Mouse (Mus musculus) testis, adult 2 months (tissue): ENCODE results near the gene Slc34a1. TPM values are rescaled to one million over a fixed set of nuclear protein-coding genes. Genes with fewer than 3 reads are reported as not detected.
"Not testable (repeated sequence)": the region's sequence is repeated elsewhere in the genome, so short reads cannot be mapped to it uniquely, and the experiment has no call there.

Experiments
- H3K27ac ChIP-seq: fragments of 200-500 bp; 2 replicates; pipeline ENCODE4 v1.5.1; 2012; ENCODE audit warnings: low read depth, low read length; ENCODE audit not compliant: control insufficient read depth, insufficient read depth
- H3K27me3 ChIP-seq: fragments of 200-500 bp; 2 replicates; pipeline ENCODE4 v1.6.1; 2012; ENCODE audit warnings: mild to moderate bottlenecking, low read length, moderate library complexity; ENCODE audit not compliant: control insufficient read depth, insufficient read depth
- H3K36me3 ChIP-seq: fragments of 200-500 bp; 2 replicates; pipeline ENCODE4 v1.6.1; 2012; ENCODE audit warnings: mild to moderate bottlenecking, low read length; ENCODE audit not compliant: control insufficient read depth, insufficient read depth
- H3K4me1 ChIP-seq: fragments of 200-500 bp; 2 replicates; pipeline ENCODE4 v1.6.1; 2012; ENCODE audit warnings: low read length; ENCODE audit not compliant: control insufficient read depth, insufficient read depth
- H3K4me3 ChIP-seq: fragments of 200-500 bp; 2 replicates; pipeline ENCODE4 v1.5.1; 2012; ENCODE audit warnings: low read depth, mild to moderate bottlenecking, low read length, moderate library complexity, mixed read lengths; ENCODE audit not compliant: control insufficient read depth
- CTCF ChIP-seq: fragments of 200-500 bp; IDR thresholded peaks from 2 replicates; pipeline ENCODE4 v1.5.1; 2012; ENCODE audit warnings: low read depth, mild to moderate bottlenecking, inconsistent platforms, low read length, moderate library complexity; ENCODE audit not compliant: control insufficient read depth, insufficient read depth, insufficient replicate concordance
- POLR2A ChIP-seq: fragments of 200-500 bp; IDR thresholded peaks from 2 replicates; pipeline ENCODE4 v1.6.1; 2012; ENCODE audit warnings: low read depth, mild to moderate bottlenecking, inconsistent platforms, low read length, moderate library complexity; ENCODE audit not compliant: control insufficient read depth
- polyA plus RNA-seq: library from polyadenylated mRNA; depleted of rRNA; stranded (reverse); fragments of >200 nt; gene quantifications from 2 replicates; pipeline ENCODE4 v1.2.3, GENCODE M21; 2012

The Slc34a1 gene
- polyA plus RNA-seq, 1 experiment: 0.16 TPM

DNA sequence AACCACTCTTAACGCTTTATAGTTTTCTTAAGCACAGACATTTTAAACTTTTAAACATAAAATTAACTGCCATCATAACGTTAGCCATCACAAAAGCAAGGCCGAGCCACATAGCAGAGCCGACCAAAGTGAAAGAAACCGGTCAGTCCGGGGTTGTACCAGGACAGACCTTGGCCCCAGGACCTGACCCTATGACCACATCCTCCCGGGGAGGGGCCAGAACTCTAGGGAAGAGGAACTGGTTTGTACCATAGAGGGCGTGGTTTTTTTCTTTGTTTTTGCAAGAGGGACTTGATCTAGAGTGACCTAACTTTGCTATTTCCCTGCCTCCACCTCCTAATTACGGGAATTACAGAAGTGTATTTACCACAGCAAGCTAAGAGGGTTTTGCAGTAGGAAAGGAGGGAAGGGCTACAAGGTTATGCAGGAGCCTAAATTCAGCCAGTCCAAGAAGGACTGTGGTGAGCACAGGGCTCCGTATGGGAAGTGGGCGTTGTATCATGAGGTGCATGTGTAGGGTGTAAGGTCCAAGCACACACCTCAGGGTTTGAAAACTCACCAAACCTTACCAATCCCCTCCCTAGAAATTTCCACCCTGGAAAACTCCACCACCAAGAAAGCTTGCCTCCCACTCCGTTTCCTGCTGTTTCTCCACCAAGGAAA is 31.4 kb downstream of the Slc34a1 start:
- TF ChIP-seq POLR2A: no peak
- no peak for TF ChIP-seq CTCF
- Histone ChIP-seq H3K4me3 (no peak overlapping the region), H3K27me3 (no peaks in the 10 kb centered on the region), H3K4me1 (peaks cover 3% of the 10 kb centered on the region; the same call in 1 of the 2 replicates), H3K27ac (peak overlapping the region; percentile 85), H3K36me3 (no peaks in the 10 kb centered on the region)

GRCm38 (mm10) chr13:55430566-55430965 is 32.6 kb downstream of the Slc34a1 start:
- Histone ChIP-seq H3K4me3 (no peak overlapping the region), H3K27me3 (no peaks in the 10 kb centered on the region), H3K36me3 (no peaks in the 10 kb centered on the region), H3K27ac (no peak overlapping the region), H3K4me1 (peaks cover 3% of the 10 kb centered on the region; the same call in 1 of the 2 replicates)
- no peak for TF ChIP-seq POLR2A
- no peak for TF ChIP-seq CTCF

DNA sequence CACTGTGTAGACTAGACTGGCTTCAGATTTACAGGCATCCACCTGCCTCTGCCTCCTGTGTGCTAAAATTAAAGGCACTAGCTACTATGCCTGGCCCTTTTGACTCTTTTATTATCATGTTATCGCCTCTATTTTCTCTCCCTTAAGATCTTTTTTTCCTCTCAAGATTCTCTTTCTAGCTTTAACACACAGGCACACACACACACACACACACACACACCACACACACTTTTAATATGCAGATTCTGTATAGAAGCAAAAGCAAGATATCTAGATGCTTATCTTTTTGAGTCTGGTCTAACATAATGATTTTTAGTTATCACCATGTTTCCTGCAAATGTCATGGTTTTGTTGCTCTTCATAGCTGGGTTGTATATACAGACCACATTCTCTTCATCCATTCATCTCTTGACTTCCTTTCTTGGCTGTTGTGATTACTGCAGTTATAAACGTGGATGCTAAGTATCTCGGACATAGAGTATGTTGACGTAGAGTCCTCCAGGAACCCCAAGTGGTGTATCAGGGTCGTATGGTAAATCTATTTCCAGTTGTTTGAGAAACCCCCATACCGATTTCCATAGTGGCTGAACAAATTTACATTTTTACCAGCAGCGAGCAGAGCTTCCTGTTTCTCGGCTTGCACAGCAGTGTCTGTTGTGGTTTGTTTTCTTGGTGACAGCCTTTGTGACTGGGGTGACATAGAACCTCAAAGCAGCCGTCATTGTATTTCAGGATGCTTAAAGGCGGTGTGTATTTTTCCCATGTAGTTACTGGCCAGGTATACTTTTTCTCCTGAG is 34.1 kb downstream of the Slc34a1 start:
- Histone ChIP-seq H3K4me1 (peaks cover 3% of the 10 kb centered on the region; the same call in 1 of the 2 replicates), H3K4me3 (no peak overlapping the region), H3K36me3 (no peaks in the 10 kb centered on the region), H3K27ac (no peak overlapping the region), H3K27me3 (no peaks in the 10 kb centered on the region)
- TF ChIP-seq POLR2A (no peak), CTCF (no peak)

GRCm38 (mm10) chr13:55437111-55437629 is 39.2 kb downstream of the Slc34a1 start:
- H3K27me3 ChIP-seq, H3K36me3 ChIP-seq: not testable (repeated sequence)

GRCm38 (mm10) chr13:55443799-55444285 is 45.9 kb downstream of the Slc34a1 start:
- peaks cover 12% of the 10 kb centered on the region for H3K4me1 ChIP-seq
- H3K4me3 ChIP-seq: no peak overlapping the region
- no peaks in the 10 kb centered on the region for H3K27me3 ChIP-seq
- no peaks in the 10 kb centered on the region for H3K36me3 ChIP-seq
- H3K27ac ChIP-seq: no peak overlapping the region
- TF ChIP-seq CTCF: no peak
- TF ChIP-seq POLR2A: no peak

More at GRCm38 (mm10) chr13:55437111-55437629, 39.2 kb downstream of the Slc34a1 start:
- H3K27ac ChIP-seq, H3K4me1 ChIP-seq, H3K4me3 ChIP-seq: not testable (repeated sequence)

GRCm38 (mm10) chr13:55444286-55444936 is 46.4 kb downstream of the Slc34a1 start:
- Histone ChIP-seq H3K27ac (peak overlapping the region; percentile 72), H3K4me1 (peaks cover 12% of the 10 kb centered on the region), H3K36me3 (no peaks in the 10 kb centered on the region), H3K4me3 (peak overlapping the region; percentile 90), H3K27me3 (no peaks in the 10 kb centered on the region)
- TF ChIP-seq POLR2A (peak; percentile 77), CTCF (no peak)

DNA sequence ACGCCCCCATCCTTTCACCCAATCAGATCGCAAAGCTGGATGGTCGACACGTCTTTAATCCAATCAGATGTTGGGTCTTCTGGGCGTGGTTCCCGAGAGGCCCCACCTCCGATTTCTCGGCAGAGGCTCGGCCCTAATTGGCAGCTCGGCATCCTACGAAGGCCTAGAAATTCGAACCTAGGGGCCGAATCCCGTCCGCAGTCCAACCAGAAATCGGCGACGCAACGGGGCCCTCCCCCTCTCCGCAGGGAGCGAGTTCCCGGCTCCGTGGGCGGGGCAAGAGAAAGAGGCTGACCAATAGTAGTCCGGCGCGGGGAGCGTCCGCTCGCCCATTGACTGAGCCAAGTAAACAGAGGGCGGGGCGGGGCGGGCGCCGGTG is 46.9 kb downstream of the Slc34a1 start, which contains the start of gene Grk6:
Gene Grk6, plus strand, starts transcription at position 136 of the 379 bp plus-strand sequence.
- H3K27me3 ChIP-seq: no peaks in the 10 kb centered on the region

More for the DNA sequence above, 46.9 kb downstream of the Slc34a1 start, which contains the start of gene Grk6:
- H3K4me1 ChIP-seq: peaks cover 12% of the 10 kb centered on the region
- peak within 1 kb of the TSS; percentile 90 for H3K4me3 ChIP-seq
- peak within 1 kb of the TSS; percentile 81 for H3K27ac ChIP-seq
- no peak; the same call in 1 of the 2 replicates for TF ChIP-seq POLR2A
- TF ChIP-seq CTCF: no peak
- no peaks in the 10 kb centered on the region for H3K36me3 ChIP-seq
